Mouse (Mus musculus) heart, adult 2 months (tissue): Measurements from ENCODE around the gene Meis2.

Experiments
- CTCF ChIP-seq: fragments of 200-600 bp; IDR thresholded peaks from 2 replicates; pipeline ENCODE4 v1.8.1; 2022; ENCODE audit warnings: antibody characterized with exemption, mild to moderate bottlenecking, moderate library complexity
- EP300 ChIP-seq: fragments of 200-500 bp; IDR thresholded peaks from 2 replicates; pipeline ENCODE4 v1.6.1; 2011; ENCODE audit warnings: low read depth, low read length, control low read depth; ENCODE audit not compliant: insufficient read depth
- POLR2A ChIP-seq: fragments of 200-500 bp; IDR thresholded peaks from 2 replicates; pipeline ENCODE4 v1.6.1; 2011; ENCODE audit warnings: mild to moderate bottlenecking, low read depth, low read length, control low read depth; ENCODE audit not compliant: insufficient read depth

GRCm38 (mm10) chr2:115850961-115851360 lies 214.7 kb downstream of the Meis2 start:
- TF ChIP-seq POLR2A (no peak), CTCF (no peak), EP300 (no peak)
